Comparison of ENCODE assay signal across 8 mouse cellular contexts in the genomic region with DNA sequence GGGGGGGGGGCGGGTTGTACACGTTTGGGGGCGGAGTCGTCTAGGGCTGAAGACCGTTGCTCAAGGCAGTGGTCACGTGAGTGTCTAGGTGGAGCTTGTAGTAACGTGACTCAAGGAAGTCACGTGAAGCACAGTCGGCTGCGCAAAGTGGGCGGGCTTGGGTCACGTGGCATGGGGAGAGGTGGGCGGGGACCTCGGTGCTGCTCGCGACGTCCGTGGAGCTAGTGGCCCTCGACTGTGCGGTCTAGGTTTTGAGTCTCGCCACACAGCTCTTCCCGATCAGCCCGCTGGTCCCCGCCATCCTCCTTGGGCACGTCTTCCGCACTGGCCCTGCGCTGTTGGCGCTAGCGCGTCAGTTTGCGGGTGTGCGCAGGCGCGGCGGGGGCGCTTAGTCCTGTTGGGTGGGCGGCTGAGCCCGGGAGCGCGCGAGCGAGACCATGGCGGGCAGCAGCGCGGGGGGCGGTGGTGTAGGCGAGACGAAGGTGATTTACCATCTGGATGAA. TPM values are rescaled to one million over a fixed set of nuclear protein-coding genes. Genes with fewer than 3 reads are reported as not detected.
DNase-seq lines count a peak whose midpoint lies in the region; ATAC-seq lines count a peak whose summit lies in the region.

A gene (plus strand): TSS at position 200 of the 503 bp plus-strand sequence.

- H3K4me3 ChIP-seq in hindbrain, embryonic 11.5 days (ENCODE audit: low read depth, low read length), result peak within 1 kb of the TSS; percentile 78

- peak within 1 kb of the TSS; percentile 95 for H3K27ac ChIP-seq in hindbrain, embryonic 11.5 days (ENCODE audit: low read depth, low read length)

- DNase-seq in NIH3T3 (ENCODE audit: low read depth), result peak; percentile 98
- peak; percentile 93 for DNase-seq in cerebellum, adult 9-11 months
- DNase-seq in frontal cortex, adult 2 months (ENCODE audit: extremely low spot score in 1 of 2, low spot score in 1 of 2), result peak; percentile 90 to 93
- peak; percentile 95 for DNase-seq in hindbrain, embryonic 11.5 days (ENCODE audit: low spot score)
- peak; percentile 85 to 86 for DNase-seq in layer of hippocampus, postnatal 36 days
- DNase-seq in lung, postnatal 36 days, result peak; percentile 97
- peak; percentile 97 for DNase-seq in retina, postnatal 1 day
- DNase-seq in urinary bladder, adult 18-20 months (ENCODE audit: low spot score in 2 of 2), result peak; percentile 80 to 87

- H3K9ac ChIP-seq in hindbrain, embryonic 11.5 days (ENCODE audit: low read depth, low read length), result peak within 1 kb of the TSS; percentile 83

- peak; percentile 65 for ATAC-seq in hindbrain, embryonic 11.5 days (ENCODE audit: low FRiP score)

- 1% methylated on average over 48 of the region's 48 CpGs for WGBS in hindbrain, embryonic 11.5 days

- no peaks in the 10 kb centered on the region for H3K27me3 ChIP-seq in hindbrain, embryonic 11.5 days (ENCODE audit: control insufficient read depth, insufficient read depth, low read length)

- H3K4me2 ChIP-seq in hindbrain, embryonic 11.5 days (replicated peaks; ENCODE audit: low read depth, low read length), result peak within 1 kb of the TSS; percentile 77

- no peaks in the 10 kb centered on the region for H3K9me3 ChIP-seq in hindbrain, embryonic 11.5 days (ENCODE audit: control insufficient read depth, low read length)

- H3K4me1 ChIP-seq in hindbrain, embryonic 11.5 days (replicated peaks; ENCODE audit: control insufficient read depth, insufficient read depth, low read length), result peaks cover 8% of the 10 kb centered on the region; the same call in 1 of the 2 replicates

- peaks cover 11% of the 10 kb centered on the region for H3K36me3 ChIP-seq in hindbrain, embryonic 11.5 days (ENCODE audit: control insufficient read depth, insufficient read depth, low read length)

RNA-seq across cellular contexts. Expression of the gene that starts here (rescaled TPM):
- polyA plus RNA-seq in frontal cortex, adult 2 months (2012; rRNA removed), result 34.9 and 35.3 TPM in 2 replicates
- polyA plus RNA-seq in hindbrain, embryonic 11.5 days (2014; fragmentation: Nextera tagmentation; extraction: Ambion mirVana), result 24.6 and 27.2 TPM in 2 replicates
- 10 to 100 TPM; 36.8 to 41.7 TPM for total RNA-seq in layer of hippocampus, postnatal 36 days (2021)

Comparison
In these comparisons a context has a peak if more than half of its experiments do, and no peak if none do; other contexts are left out.
1. Peak in every context shown above with its lines: DNase-seq, ATAC-seq, H3K4me3 ChIP-seq and H3K27ac ChIP-seq.